In genomic region chr6:101940266-101940866, GRCm38 (mm10) we compare ENCODE assay signal across 15 mouse cellular contexts.
"Had no signal": no experiment of that assay in that cellular context is flagged by ENCODE, and none has a peak within 500 bp of the region (broad histone marks: within the 10 kb centered on the region; RNA-seq: fewer than 3 reads in every experiment).

No protein-coding gene starts in this region.

- H3K4me2 ChIP-seq: limb, embryonic 13.5 days; midbrain, embryonic 13.5 days; neural tube, embryonic 12.5 days had no signal

- H3K4me1 ChIP-seq: limb, embryonic 13.5 days; neural tube, embryonic 12.5 days had no signal

- ATAC-seq: intestine, embryonic 16.5 days; midbrain, embryonic 13.5 days had no signal

- DNase-seq: kidney, adult 2 months; kidney, postnatal 14 days; layer of hippocampus, adult 9-11 months; layer of hippocampus, postnatal 36 days; left cerebral cortex, postnatal 4 days; lung, adult 18-20 months; right cerebral cortex, adult 18-20 months; thymus, postnatal 14 days had no signal

- H3K9me3 ChIP-seq: limb, embryonic 13.5 days; midbrain, embryonic 13.5 days; neural tube, embryonic 12.5 days had no signal

- H3K27me3 ChIP-seq: limb, embryonic 13.5 days; midbrain, embryonic 13.5 days; neural tube, embryonic 12.5 days had no signal

- H3K36me3 ChIP-seq: limb, embryonic 13.5 days; midbrain, embryonic 13.5 days; neural tube, embryonic 12.5 days had no signal

- H3K4me3 ChIP-seq: limb, embryonic 13.5 days; midbrain, embryonic 13.5 days; myocyte; neural tube, embryonic 12.5 days had no signal

- H3K9ac ChIP-seq: limb, embryonic 13.5 days; liver, embryonic 14.5 days; midbrain, embryonic 13.5 days; neural tube, embryonic 12.5 days had no signal

- H3K27ac ChIP-seq: limb, embryonic 13.5 days; liver, embryonic 14.5 days; midbrain, embryonic 13.5 days; neural tube, embryonic 12.5 days; stomach, postnatal 0 days had no signal
